Mouse (Mus musculus): ENCODE measurements around the gene Mepce. TPM values are rescaled to one million over a fixed set of nuclear protein-coding genes. Genes with fewer than 3 reads are reported as not detected.

Mepce gene
- total and polyA plus RNA-seq, 3 experiments = 58.7 to 74.2 TPM; not detected in 1

- Histone ChIP-seq H3K4me3 (ENCODE audit: control insufficient read depth in 1 of 2, insufficient read depth in 1 of 2, low read depth in 2 of 2, low read length in 2 of 2) (no peak overlapping the region), H3K36me3 (ENCODE audit: control insufficient read depth in 1 of 2, insufficient read depth in 2 of 2, low read length in 2 of 2) (no peaks in the 10 kb centered on the region; a peak in 2 of 4 replicates), H3K27ac (ENCODE audit: control insufficient read depth, low read depth, low read length) (no peak overlapping the region), H3K79me2 (ENCODE audit: control insufficient read depth, insufficient read depth, low read length, poor library complexity) (no peaks in the 10 kb centered on the region), H3K9me3 (replicated peaks; ENCODE audit: insufficient read depth, low read length) (no peaks in the 10 kb centered on the region), H3K4me1 (ENCODE audit: control insufficient read depth in 1 of 2, insufficient read depth in 2 of 2, low read length in 2 of 2) (no peaks in the 10 kb centered on the region), H3K27me3 (ENCODE audit: control insufficient read depth in 1 of 2, insufficient read depth in 2 of 2, low read length in 2 of 2) (no peaks in the 10 kb centered on the region), H3K9ac (ENCODE audit: control insufficient read depth, low read depth, low read length, poor library complexity, severe bottlenecking) (no peak overlapping the region)
- no peak for DNase-seq (ENCODE audit: low read depth, low spot score)
- no peak for TF ChIP-seq MAX (IDR thresholded peaks at IDR 0.05; ENCODE audit: low read length)
- no peak for TF ChIP-seq POLR2A (IDR thresholded peaks at IDR 0.05; ENCODE audit: control insufficient read depth in 1 of 2, insufficient read depth in 1 of 2, low read depth in 1 of 2, low read length in 2 of 2, poor library complexity in 1 of 2)
- no peak for TF ChIP-seq E2F4 (IDR thresholded peaks at IDR 0.05; ENCODE audit: borderline replicate concordance, low read depth, low read length)
- no peak for TF ChIP-seq ETS1 (IDR thresholded peaks at IDR 0.05; ENCODE audit: low read depth, low read length)
- no peak for TF ChIP-seq MAZ (IDR thresholded peaks at IDR 0.05; ENCODE audit: low read depth, low read length)
- TF ChIP-seq ZNF384 (IDR thresholded peaks at IDR 0.05; ENCODE audit: low read depth, low read length) = no peak
- no peak for TF ChIP-seq CTCF (IDR thresholded peaks at IDR 0.05 in 2 of 3, conservative IDR thresholded peaks at IDR 0.05 in 1 of 3; ENCODE audit: control insufficient read depth in 1 of 3, insufficient read depth in 1 of 3, low read depth in 2 of 3, low read length in 3 of 3, poor library complexity in 1 of 3, severe bottlenecking in 1 of 3)
- no peak for TF ChIP-seq POLR2AphosphoS2 (IDR thresholded peaks at IDR 0.05; ENCODE audit: low read length)
- TF ChIP-seq BHLHE40 (IDR thresholded peaks at IDR 0.05; ENCODE audit: borderline replicate concordance, low read depth, low read length) = no peak
- no peak for TF ChIP-seq KAT2A (conservative IDR thresholded peaks at IDR 0.05; ENCODE audit: low read depth, low read length)
- TF ChIP-seq MYB (IDR thresholded peaks at IDR 0.05; ENCODE audit: low read depth, low read length) = no peak
- no peak for TF ChIP-seq MXI1 (IDR thresholded peaks at IDR 0.05; ENCODE audit: low read depth, low read length)
- no peak for TF ChIP-seq MEF2A (IDR thresholded peaks at IDR 0.05; ENCODE audit: extremely low read depth, insufficient replicate concordance, low read depth, low read length, poor library complexity, severe bottlenecking)
- no peak for TF ChIP-seq RAD21 (IDR thresholded peaks at IDR 0.05; ENCODE audit: low read depth, low read length)
These were observed 41.2 kb upstream of the Mepce start for GRCm38 (mm10) chr5:137828694-137829093.

DNA sequence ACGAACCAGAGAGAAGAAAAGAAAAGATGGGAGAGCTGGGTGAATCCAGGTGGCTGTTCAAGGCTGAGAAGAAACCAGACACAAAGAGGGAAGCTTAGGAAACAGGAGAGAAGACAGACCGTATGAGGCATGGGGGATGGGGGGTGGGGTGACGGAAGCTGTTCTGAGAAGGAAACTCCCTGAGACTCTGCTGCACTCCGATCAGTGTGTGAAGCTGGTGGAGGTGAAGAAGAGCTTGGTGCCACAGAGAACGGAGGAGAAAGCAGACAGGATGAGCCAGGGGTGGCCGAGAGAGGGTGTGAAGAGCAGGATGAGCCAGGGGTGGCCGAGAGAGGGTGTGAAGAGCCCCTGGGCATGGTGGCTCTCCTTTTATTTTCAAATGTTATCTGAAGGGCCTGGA is 39.0 kb upstream of the Mepce start:
- Histone ChIP-seq H3K27ac (ENCODE audit: control insufficient read depth, low read depth, low read length) (no peak overlapping the region), H3K79me2 (ENCODE audit: control insufficient read depth, insufficient read depth, low read length, poor library complexity) (no peaks in the 10 kb centered on the region), H3K27me3 (ENCODE audit: control insufficient read depth in 1 of 2, insufficient read depth in 2 of 2, low read length in 2 of 2) (no peaks in the 10 kb centered on the region), H3K4me3 (ENCODE audit: control insufficient read depth in 1 of 2, insufficient read depth in 1 of 2, low read depth in 2 of 2, low read length in 2 of 2) (no peak overlapping the region), H3K36me3 (ENCODE audit: control insufficient read depth in 1 of 2, insufficient read depth in 2 of 2, low read length in 2 of 2) (no peaks in the 10 kb centered on the region; a peak in 2 of 4 replicates), H3K9ac (ENCODE audit: control insufficient read depth, low read depth, low read length, poor library complexity, severe bottlenecking) (no peak overlapping the region), H3K9me3 (replicated peaks; ENCODE audit: insufficient read depth, low read length) (no peaks in the 10 kb centered on the region), H3K4me1 (ENCODE audit: control insufficient read depth in 1 of 2, insufficient read depth in 2 of 2, low read length in 2 of 2) (no peaks in the 10 kb centered on the region)
- no peak for TF ChIP-seq EP300 (IDR thresholded peaks at IDR 0.05; ENCODE audit: low read depth in 1 of 2, low read length in 2 of 2)
- no peak for TF ChIP-seq USF2 (IDR thresholded peaks at IDR 0.05; ENCODE audit: borderline replicate concordance in 1 of 2, insufficient read depth in 1 of 2, low read depth in 1 of 2, low read length in 2 of 2)
- no peak for TF ChIP-seq MAX (IDR thresholded peaks at IDR 0.05; ENCODE audit: low read length)
- no peak for TF ChIP-seq POLR2AphosphoS5 (IDR thresholded peaks at IDR 0.05; ENCODE audit: borderline replicate concordance, low read depth, low read length)
- TF ChIP-seq CHD1 (IDR thresholded peaks at IDR 0.05; ENCODE audit: low read depth, low read length) = no peak
- no peak for TF ChIP-seq CTCF (IDR thresholded peaks at IDR 0.05 in 2 of 3, conservative IDR thresholded peaks at IDR 0.05 in 1 of 3; ENCODE audit: control insufficient read depth in 1 of 3, insufficient read depth in 1 of 3, low read depth in 2 of 3, low read length in 3 of 3, poor library complexity in 1 of 3, severe bottlenecking in 1 of 3)
- TF ChIP-seq ZC3H11A (IDR thresholded peaks at IDR 0.05; ENCODE audit: low read depth, low read length) = no peak
- no peak for DNase-seq (ENCODE audit: low read depth, low spot score)

Measured in MEL (cell line).